Mouse (Mus musculus) natural killer cell, adult 2 months (primary cell): Measurements from ENCODE around the gene Ank3.

Experiments used
- DNase-seq, 2 experiments: peaks; one replicate each; pipeline ENCODE4 v3.0.0; 2022; ENCODE audit warnings: low spot score in 2 of 2

The Ank3 gene

GRCm38 (mm10) chr10:69620692-69621382, 222.3 kb downstream of the Ank3 start:
- DNase-seq, result no peak

GRCm38 (mm10) chr10:69627767-69628166, 229.2 kb downstream of the Ank3 start:
- DNase-seq, result no peak

- no peak for DNase-seq
Observed at GRCm38 (mm10) chr10:69628743-69629142, 230.2 kb downstream of the Ank3 start.

- DNase-seq, result no peak
Observed at GRCm38 (mm10) chr10:69630802-69631388, 232.3 kb downstream of the Ank3 start.

- no peak for DNase-seq
Observed at GRCm38 (mm10) chr10:69632885-69633284, 234.3 kb downstream of the Ank3 start.

GRCm38 (mm10) chr10:69634891-69635290, 236.3 kb downstream of the Ank3 start:
- no peak for DNase-seq

GRCm38 (mm10) chr10:69635910-69636656, 237.5 kb downstream of the Ank3 start:
- DNase-seq, result no peak

GRCm38 (mm10) chr10:69639138-69639537, 240.6 kb downstream of the Ank3 start:
- DNase-seq, result no peak

GRCm38 (mm10) chr10:69640617-69641016, 242.0 kb downstream of the Ank3 start:
- DNase-seq, result no peak

GRCm38 (mm10) chr10:69643481-69643880, 244.9 kb downstream of the Ank3 start:
- DNase-seq, result no peak

- no peak for DNase-seq
Observed at GRCm38 (mm10) chr10:69643986-69644385, 245.4 kb downstream of the Ank3 start.

GRCm38 (mm10) chr10:69645311-69645802, 246.8 kb downstream of the Ank3 start:
- DNase-seq, result no peak

GRCm38 (mm10) chr10:69645929-69646328, 247.4 kb downstream of the Ank3 start:
- no peak for DNase-seq

GRCm38 (mm10) chr10:69650074-69650473, 251.5 kb downstream of the Ank3 start:
- DNase-seq, result no peak

- DNase-seq, result no peak
Observed at GRCm38 (mm10) chr10:69652660-69653059, 254.1 kb downstream of the Ank3 start.

GRCm38 (mm10) chr10:69653121-69653677, 254.6 kb downstream of the Ank3 start:
- DNase-seq, result no peak

- no peak for DNase-seq
Observed at GRCm38 (mm10) chr10:69654176-69654575, 255.6 kb downstream of the Ank3 start.

GRCm38 (mm10) chr10:69654866-69655633, 256.5 kb downstream of the Ank3 start:
- DNase-seq, result peak in 1 of 2 experiments; percentile 2

GRCm38 (mm10) chr10:69656321-69656720, 257.7 kb downstream of the Ank3 start:
- peak; percentile 3 to 26 for DNase-seq

- no peak for DNase-seq
Observed at GRCm38 (mm10) chr10:69659818-69660217, 261.2 kb downstream of the Ank3 start.

- DNase-seq, result peak; percentile 1 to 2
Observed at GRCm38 (mm10) chr10:69662338-69662737, 263.8 kb downstream of the Ank3 start.

- DNase-seq, result no peak
Observed at GRCm38 (mm10) chr10:69667482-69667881, 268.9 kb downstream of the Ank3 start.
